Mouse (Mus musculus): ENCODE data around the gene Tmem98.

Gene Tmem98

DNA sequence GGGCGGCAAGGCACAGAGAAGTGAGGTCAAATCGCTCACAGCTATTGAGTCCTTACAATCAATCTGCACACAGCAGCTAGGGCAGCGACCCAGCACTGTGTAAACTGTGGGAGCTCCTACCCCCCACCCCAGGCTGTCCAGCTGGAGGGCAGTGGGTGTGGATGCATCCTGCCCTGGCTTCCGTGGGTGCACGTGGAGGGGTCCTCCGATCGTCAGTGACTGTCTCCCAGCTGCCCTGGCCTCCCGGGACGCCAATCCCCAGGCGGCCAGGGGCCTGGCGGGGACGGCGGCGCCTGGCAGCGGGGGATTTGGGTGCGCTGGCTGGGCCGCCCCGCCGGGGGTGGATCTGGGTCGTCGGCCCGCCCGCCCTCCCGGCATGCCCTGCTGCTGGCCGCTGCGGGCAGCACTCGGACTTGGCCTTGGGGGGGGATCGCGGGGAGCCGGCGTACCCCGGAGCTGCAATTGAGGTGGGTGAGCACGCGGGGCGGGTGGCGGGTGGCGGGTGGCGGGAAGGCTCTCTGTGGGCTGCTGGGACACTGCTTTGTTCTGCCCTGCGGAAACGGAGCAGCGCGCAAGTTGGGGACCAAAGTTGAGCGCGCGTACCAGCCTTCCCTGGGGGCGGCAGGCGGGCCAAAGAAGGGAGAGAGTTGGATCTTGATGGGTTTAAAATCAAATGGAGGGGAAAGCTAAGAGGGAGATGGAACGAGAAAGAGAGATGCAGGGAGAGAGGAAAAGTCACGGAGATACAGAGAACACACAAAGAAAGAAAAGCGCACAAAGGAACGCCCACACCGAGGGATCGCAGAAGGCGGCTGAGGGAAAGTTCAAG lies at the start of gene Tmem98:
Gene Tmem98 (plus strand): TSS at position 183 of the 829 bp plus-strand sequence.
- DNase-seq (ENCODE audit: low spot score in 2 of 2), result peak in 1 of 2 experiments; percentile 23

- no peak for DNase-seq (ENCODE audit: low spot score in 2 of 2)
Observed at GRCm38 (mm10) chr11:80761285-80761974, 48.5 kb upstream of the Tmem98 start.

- DNase-seq (ENCODE audit: low spot score in 2 of 2), result no peak
Observed at GRCm38 (mm10) chr11:80762066-80762465, 47.9 kb upstream of the Tmem98 start.

GRCm38 (mm10) chr11:80766068-80766467 lies 43.9 kb upstream of the Tmem98 start:
- no peak for DNase-seq (ENCODE audit: low spot score in 2 of 2)

DNA sequence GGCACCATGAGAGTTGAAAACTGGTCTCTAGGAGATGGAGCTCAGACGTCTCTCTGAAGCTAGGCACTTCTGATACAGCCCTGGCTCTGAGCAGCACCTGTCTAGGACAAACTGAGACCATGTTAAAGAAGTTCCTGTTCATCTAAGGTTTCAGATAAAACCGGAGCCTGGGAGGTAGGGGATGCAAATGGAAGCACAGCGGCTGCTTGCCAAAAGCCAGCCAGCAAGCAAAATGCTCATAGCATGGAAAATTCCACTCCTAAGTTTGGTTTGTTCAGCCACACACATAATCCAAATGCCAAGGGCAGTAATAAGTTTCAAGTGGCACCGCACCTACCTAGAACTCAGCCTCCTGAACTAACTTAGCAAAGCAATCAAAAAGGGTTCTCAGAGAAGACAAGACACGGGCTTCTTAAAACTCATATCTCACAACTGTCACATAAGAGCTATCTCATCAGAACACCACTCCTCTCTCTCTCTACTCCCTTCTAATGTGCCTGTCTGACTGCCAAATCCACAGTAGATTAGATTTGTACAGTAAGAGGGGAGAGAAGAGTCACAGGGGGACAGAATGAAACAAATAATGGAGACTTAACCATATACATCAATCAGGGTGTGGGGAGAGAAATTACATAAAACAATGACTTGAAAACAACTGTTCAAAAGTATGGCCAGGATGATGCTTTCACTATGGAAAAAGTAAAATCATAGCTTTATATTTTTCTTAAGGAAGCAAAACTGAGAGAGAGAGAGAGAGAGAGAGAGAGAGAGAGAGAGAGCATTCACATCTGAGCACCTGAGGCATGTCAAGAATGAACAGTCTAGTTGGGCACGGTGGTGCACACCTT lies 43.3 kb upstream of the Tmem98 start:
- no peak for DNase-seq (ENCODE audit: low spot score in 2 of 2)

DNA sequence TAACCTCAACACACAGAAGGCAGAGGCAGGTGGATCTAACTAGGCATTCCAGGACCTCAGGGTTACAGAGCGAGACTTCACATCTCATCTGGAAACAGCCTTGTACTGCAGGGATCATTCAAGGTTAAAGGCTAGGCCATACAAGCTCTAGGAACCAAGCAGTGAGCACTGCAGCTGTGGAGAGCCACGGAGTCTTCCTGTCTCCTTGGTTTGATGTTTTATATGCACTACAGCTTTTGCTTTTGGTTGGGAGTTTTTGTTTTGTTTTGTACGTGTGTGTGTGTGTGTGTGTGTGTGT lies 42.7 kb upstream of the Tmem98 start:
- DNase-seq (ENCODE audit: low spot score in 2 of 2), result no peak

DNA sequence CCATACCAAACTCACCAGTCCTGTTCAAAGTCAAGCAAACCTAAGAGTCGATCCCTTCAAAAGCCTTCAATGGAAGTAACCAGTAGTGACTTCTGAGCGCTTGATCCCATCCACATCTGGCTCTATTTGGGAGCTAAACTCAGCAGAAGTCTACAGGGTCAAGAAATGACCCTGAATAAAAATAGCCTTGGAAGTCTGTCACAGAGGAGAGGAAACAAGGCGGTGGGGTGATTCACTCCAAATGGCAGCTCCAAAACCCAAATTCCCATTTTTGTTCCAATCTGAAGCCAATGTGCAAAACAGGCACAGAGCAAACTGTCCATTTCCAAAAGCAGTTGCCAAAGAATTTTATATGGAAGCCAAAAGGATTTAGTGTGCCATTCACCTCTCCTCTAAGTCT lies 38.8 kb upstream of the Tmem98 start:
- no peak for DNase-seq (ENCODE audit: low spot score in 2 of 2)

GRCm38 (mm10) chr11:80771596-80772250 lies 38.3 kb upstream of the Tmem98 start:
- no peak for DNase-seq (ENCODE audit: low spot score in 2 of 2)

DNA sequence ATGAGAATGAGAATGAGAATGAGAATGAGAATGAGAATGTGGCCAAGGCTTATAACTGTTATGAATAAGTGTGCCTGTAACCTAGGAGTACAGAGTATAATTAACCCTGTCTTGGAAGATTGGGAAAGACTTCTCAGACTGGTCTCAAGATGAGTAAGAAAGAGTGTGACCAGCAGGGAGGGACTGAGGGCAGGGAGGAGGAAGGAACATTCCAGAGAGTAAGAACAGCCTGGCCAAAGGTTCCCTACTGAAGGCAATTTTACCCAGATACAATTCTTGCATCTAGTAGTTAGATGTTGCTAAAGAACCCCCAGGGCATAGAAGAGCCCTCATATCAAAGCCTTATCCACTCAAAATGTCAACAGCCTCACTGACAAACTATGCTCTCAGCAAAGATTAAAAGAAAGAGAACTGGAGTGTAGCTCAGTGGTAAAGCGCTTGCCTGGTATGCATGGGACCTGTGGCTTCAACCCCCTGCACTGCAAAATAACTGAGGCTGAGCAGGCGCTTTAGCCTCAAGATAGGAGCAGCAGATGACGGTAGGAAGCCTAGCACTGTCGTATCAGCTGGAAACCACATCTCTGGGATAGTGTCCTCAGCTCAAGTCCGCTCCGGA lies 37.3 kb upstream of the Tmem98 start:
- DNase-seq (ENCODE audit: low spot score in 2 of 2), result no peak

DNA sequence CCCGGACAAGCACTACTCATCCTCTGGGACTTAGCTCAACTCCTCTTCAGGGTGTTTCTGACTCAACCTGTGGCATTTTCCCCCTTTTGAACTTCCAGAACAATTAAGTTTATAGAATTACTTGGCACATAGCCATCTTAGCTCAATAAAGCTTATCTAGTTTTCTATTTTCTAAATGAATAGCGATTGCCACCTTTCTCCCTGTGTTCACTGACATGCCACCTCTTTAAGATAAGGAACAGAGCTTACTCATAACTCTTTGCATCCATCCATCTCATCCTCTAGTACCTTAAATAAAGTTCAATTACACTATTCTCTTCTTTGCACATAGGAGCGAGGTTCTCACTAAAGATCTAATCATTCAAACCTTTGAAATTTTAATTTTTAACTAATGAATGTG lies 34.4 kb upstream of the Tmem98 start:
- no peak for DNase-seq (ENCODE audit: low spot score in 2 of 2)

DNA sequence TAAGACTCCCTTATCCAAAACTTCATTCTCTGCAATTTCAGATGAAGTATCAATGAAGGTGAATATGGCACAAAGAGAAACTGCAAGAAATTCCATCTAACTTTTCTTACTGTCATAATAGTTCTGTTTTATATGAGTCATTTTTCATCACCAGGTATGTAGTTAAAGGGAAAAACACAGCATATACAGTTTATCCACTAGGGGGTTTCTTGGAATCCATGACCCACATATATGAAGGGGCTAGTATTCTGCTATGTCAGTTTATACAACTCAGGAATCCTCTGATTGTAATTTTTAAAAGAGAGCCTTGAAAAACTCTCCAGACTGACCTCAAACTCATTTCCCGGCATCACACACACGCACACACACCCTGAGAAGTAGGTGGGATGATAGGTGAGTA lies 32.3 kb upstream of the Tmem98 start:
- DNase-seq (ENCODE audit: low spot score in 2 of 2), result no peak

DNA sequence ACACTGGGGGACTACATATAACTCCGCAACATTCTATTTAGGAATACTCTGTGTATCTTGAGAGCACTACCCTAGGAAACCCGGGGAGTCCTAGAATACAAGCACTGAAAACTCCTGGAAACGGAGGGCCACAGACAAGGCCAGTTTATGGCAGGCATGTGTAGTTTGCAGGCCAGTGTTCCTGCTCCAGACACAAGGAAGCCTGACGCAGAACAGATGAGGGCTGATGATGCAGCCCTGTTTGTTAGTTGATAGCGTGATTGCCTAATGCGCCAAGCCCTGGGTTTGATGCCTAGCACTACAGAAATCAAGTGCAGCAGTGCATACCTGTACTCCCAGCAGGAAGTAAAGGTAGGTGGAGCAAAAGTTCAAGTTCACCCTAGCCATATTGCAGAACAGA lies 31.8 kb upstream of the Tmem98 start:
- peak in 1 of 2 experiments; percentile 12 for DNase-seq (ENCODE audit: low spot score in 2 of 2)

DNA sequence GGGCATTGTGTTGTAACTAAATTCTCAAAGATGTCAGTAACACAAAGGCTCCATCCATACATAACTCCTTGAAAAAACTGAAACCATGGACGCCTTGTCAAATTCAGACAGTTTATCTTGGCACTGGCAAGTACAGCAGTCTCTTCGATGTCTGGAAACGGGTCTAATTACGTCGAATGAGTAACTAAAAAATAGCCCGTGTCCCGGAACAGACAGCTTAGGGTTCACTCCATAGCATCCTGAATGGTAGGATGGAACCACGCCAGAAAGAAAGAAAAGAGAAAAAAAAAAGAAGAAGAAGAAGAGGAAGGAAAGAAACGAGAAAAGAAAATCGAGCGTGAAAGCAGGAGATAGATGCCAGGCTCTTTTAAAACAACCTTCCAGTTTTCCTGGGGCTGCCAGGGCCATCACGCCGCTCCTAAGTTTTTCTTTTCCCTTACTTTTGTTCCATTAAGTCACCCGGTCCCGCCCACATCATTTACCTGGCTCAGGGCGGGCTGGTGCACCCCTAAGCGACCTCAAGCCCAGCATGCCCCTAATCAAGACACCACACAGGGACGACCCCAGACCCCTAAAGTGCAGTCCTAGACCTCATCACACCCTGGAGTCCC lies 31.0 kb upstream of the Tmem98 start:
- no peak for DNase-seq (ENCODE audit: low spot score in 2 of 2)

- peak; percentile 90 to 94 for DNase-seq (ENCODE audit: low spot score in 2 of 2)
Observed at GRCm38 (mm10) chr11:80779527-80780344, 30.2 kb upstream of the Tmem98 start, which contains the start of gene Myo1d. Myo1d (minus strand) TSS chr11:80780025.

GRCm38 (mm10) chr11:80781535-80781934 lies 28.4 kb upstream of the Tmem98 start:
- no peak for DNase-seq (ENCODE audit: low spot score in 2 of 2)

DNA sequence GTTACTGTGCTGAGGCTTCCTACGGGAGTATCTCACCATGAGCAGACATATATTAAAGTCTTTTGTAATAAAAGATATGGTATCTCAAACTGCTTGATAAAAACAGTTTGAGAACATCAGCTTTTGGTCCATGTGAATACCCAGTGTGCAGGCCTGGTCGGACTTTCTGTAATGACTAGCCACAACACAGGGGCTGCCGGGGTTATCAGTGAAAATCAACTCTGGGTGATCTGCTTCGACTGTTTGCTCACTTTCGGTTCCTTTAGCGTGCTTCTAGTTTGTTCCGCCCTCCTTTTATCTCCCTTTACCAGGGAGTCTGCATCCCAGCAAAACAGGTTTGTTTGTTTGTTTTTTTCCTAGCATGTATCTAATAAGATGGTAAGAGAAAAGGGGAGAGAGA lies 26.5 kb upstream of the Tmem98 start:
- DNase-seq (ENCODE audit: low spot score in 2 of 2), result peak in 1 of 2 experiments; percentile 32

- peak; percentile 55 to 62 for DNase-seq (ENCODE audit: low spot score in 2 of 2)
Observed at GRCm38 (mm10) chr11:80784294-80784743, 25.7 kb upstream of the Tmem98 start.

DNA sequence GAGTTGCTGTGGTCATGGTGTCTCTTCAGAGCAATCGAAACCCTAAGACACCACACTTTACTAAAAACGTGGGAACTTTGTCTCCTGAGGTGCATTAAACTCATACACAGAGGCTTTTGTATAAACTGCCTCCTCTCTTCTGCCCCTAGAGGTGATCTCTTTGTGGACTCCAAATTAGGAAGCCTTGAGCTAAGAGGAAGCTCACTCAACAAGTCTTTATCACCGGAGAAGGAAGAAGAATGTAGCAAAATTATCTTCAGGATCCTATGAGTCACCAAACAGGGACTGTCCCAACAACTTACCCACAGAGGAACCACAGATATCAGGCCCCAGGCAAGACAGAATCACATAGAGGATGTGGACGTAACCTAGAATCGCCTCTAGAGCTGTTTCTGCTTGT lies 24.3 kb upstream of the Tmem98 start:
- no peak for DNase-seq (ENCODE audit: low spot score in 2 of 2)

GRCm38 (mm10) chr11:80789647-80790240 lies 20.2 kb upstream of the Tmem98 start:
- no peak for DNase-seq (ENCODE audit: low spot score in 2 of 2)

DNA sequence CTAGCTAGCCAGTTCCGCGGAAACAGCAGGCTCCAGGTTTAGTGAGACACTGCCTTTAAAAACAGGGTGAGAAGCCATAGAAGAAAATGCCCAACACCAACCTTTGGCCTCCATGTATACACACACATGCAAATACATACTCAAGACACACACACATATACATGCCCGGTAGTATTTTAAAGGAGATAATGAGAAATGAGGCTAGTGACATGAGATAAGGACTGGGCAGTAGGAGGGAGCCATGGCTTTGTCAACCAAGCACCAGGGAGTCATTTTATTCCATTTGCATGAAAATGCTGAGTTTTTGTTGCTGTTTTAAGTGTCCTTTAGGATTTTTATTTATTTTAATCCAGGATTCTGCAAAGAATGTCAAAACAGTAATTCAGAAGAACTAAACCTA lies 19.6 kb upstream of the Tmem98 start:
- no peak for DNase-seq (ENCODE audit: low spot score in 2 of 2)

All from spleen, postnatal 10 days (tissue).